Comparison of ENCODE assay signal across 8 mouse cellular contexts in genomic region chr5:138263260-138264206, GRCm38 (mm10). TPM values are rescaled to one million over a fixed set of nuclear protein-coding genes. Genes with fewer than 3 reads are reported as not detected.
A peak's percentile ranks its signal among the peaks of the same experiment; 100 is the strongest.
DNase-seq lines count a peak whose midpoint lies in the region; ATAC-seq lines count a peak whose summit lies in the region.

Gene BC037034, minus strand, starts transcription at chr5:138264033.

- peak; percentile 79 for ATAC-seq in common myeloid progenitor, adult 5-6 weeks (replicated peaks; ENCODE audit: low read depth, poor library complexity, severe bottlenecking)
- peak; percentile 71 for ATAC-seq in megakaryocyte progenitor cell, adult 5-6 weeks (replicated peaks; ENCODE audit: poor library complexity)

- peak; percentile 95 for DNase-seq in ZHBTc4 (ENCODE audit: low read depth, low spot score)
- DNase-seq in gastrocnemius, adult 8-10 months (ENCODE audit: low spot score in 2 of 2), result peak; percentile 82 to 84
- peak; percentile 98 for DNase-seq in induced T-regulatory cell, adult 2 months (ENCODE audit: low read depth)
- peak; percentile 69 to 91 for DNase-seq in left cerebral cortex, adult 9 months (ENCODE audit: low spot score in 2 of 2)
- peak; percentile 96 for DNase-seq in right cerebral cortex, postnatal 14 days
- DNase-seq in urinary bladder, postnatal 36 days (ENCODE audit: low spot score in 2 of 2), result peak; percentile 88 to 93

RNA-seq across cellular contexts. Expression of gene BC037034, which starts in this region (rescaled TPM):
- 28.9 and 34.1 TPM in 2 replicates for total RNA-seq in common myeloid progenitor, adult 5-6 weeks (2017)
- 1 to 10 TPM; 1.4 to 3.0 (median 2.3) TPM for total RNA-seq in gastrocnemius, adult 8-10 months (2022)
- total RNA-seq in megakaryocyte progenitor cell, adult 5-6 weeks (2015), result 35.7 and 44.1 TPM in 2 replicates
- 44.1 and 46.7 TPM in 2 replicates for total RNA-seq in megakaryocyte progenitor cell, adult 5-6 weeks (2017)

Comparison
In these comparisons a context has a peak if more than half of its experiments do, and no peak if none do; other contexts are left out.
1. Peak in every context shown above with its lines: DNase-seq and ATAC-seq.